12 mouse cellular contexts compared by ENCODE assay signal in the genomic region with DNA sequence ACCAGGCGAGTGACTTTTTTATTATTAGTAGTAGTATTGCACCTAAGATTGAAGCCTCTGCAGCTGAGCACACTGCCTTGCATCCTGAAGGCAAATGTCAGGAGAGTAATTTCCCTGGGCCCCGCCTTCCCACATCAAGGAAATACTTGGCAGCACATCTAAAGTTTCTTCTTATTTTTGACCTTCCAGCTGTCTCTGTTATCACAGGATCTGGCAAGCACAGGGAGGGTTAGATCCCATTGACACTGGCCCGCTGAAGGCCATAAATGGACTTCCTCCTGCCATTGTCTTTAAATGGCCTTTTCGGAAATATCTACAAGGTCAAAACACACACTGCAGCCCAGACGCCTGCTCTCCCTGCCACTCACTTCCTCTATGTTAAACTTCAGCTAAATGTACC.
DNase-seq lines count a peak whose midpoint lies in the region; ATAC-seq lines count a peak whose summit lies in the region.
"Had no signal": no experiment of that assay in that cellular context is flagged by ENCODE, and none has a peak within 500 bp of the region (broad histone marks: within the 10 kb centered on the region; RNA-seq: fewer than 3 reads in every experiment).

No protein-coding gene starts in this region.

- no peaks in the 10 kb centered on the region for H3K9me3 ChIP-seq in embryonic facial prominence, embryonic 14.5 days (ENCODE audit: control insufficient read depth, low read length)
- no peaks in the 10 kb centered on the region for H3K9me3 ChIP-seq in embryonic facial prominence, embryonic 10.5 days
- no peaks in the 10 kb centered on the region for H3K9me3 ChIP-seq in lung, embryonic 16.5 days (ENCODE audit: control insufficient read depth, low read length)
- H3K9me3 ChIP-seq in kidney, embryonic 14.5 days (ENCODE audit: control insufficient read depth, low read length), result no peaks in the 10 kb centered on the region
- H3K9me3 ChIP-seq: limb, embryonic 12.5 days had no signal

- no peak for ATAC-seq in embryonic facial prominence, embryonic 14.5 days (ENCODE audit: low read depth)
- peak; percentile 54 for ATAC-seq in lung, embryonic 16.5 days (ENCODE audit: low read depth)
- peak; percentile 54; the same call in 1 of the 2 replicates for ATAC-seq in kidney, embryonic 14.5 days (ENCODE audit: low FRiP score, low TSS enrichment)

- no peaks in the 10 kb centered on the region for H3K36me3 ChIP-seq in embryonic facial prominence, embryonic 14.5 days (ENCODE audit: control insufficient read depth, insufficient read depth, low read length)
- no peaks in the 10 kb centered on the region for H3K36me3 ChIP-seq in embryonic facial prominence, embryonic 10.5 days (replicated peaks)
- no peaks in the 10 kb centered on the region for H3K36me3 ChIP-seq in lung, embryonic 16.5 days (ENCODE audit: control insufficient read depth, insufficient read depth, low read length)
- H3K36me3 ChIP-seq in kidney, embryonic 14.5 days (ENCODE audit: control insufficient read depth, insufficient read depth, low read length), result no peaks in the 10 kb centered on the region
- H3K36me3 ChIP-seq: limb, embryonic 12.5 days had no signal

- H3K4me3 ChIP-seq in embryonic facial prominence, embryonic 14.5 days (ENCODE audit: low read depth, low read length), result no peak overlapping the region
- H3K4me3 ChIP-seq in embryonic facial prominence, embryonic 10.5 days, result no peak overlapping the region
- H3K4me3 ChIP-seq in lung, embryonic 16.5 days (ENCODE audit: low read length), result no peak overlapping the region
- H3K4me3 ChIP-seq in kidney, embryonic 14.5 days (ENCODE audit: low read length), result no peak overlapping the region
- H3K4me3 ChIP-seq: heart, adult 2 months; limb, embryonic 12.5 days had no signal

- no peak overlapping the region for H3K4me2 ChIP-seq in embryonic facial prominence, embryonic 14.5 days (ENCODE audit: low read depth, low read length)
- no peak overlapping the region for H3K4me2 ChIP-seq in lung, embryonic 16.5 days (ENCODE audit: low read depth, low read length)
- no peak overlapping the region for H3K4me2 ChIP-seq in kidney, embryonic 14.5 days (replicated peaks; ENCODE audit: low read depth, low read length)
- H3K4me2 ChIP-seq: limb, embryonic 12.5 days had no signal

- peak; percentile 74 for DNase-seq in embryonic facial prominence, embryonic 14.5 days (ENCODE audit: low spot score)
- no peak for DNase-seq in embryonic facial prominence, embryonic 10.5 days (ENCODE audit: low spot score)
- no peak for DNase-seq in lung, postnatal 25 days (ENCODE audit: low spot score)
- DNase-seq in lung, postnatal 36 days, result peak; percentile 9
- DNase-seq in layer of hippocampus, postnatal 10 days (ENCODE audit: low spot score in 2 of 2), result no peak
- DNase-seq in layer of hippocampus, adult 18-20 months (ENCODE audit: low spot score in 2 of 2), result no peak
- DNase-seq: cerebellum, postnatal 36 days; right cerebral cortex, postnatal 14 days had no signal

- H3K27me3 ChIP-seq in embryonic facial prominence, embryonic 14.5 days (replicated peaks; ENCODE audit: control insufficient read depth, insufficient read depth, low read length), result no peaks in the 10 kb centered on the region
- H3K27me3 ChIP-seq in embryonic facial prominence, embryonic 10.5 days (replicated peaks; ENCODE audit: low read depth, poor library complexity, severe bottlenecking), result peaks cover 4% of the 10 kb centered on the region
- H3K27me3 ChIP-seq in lung, embryonic 16.5 days (ENCODE audit: control insufficient read depth, insufficient read depth, low read depth, low read length), result no peaks in the 10 kb centered on the region
- H3K27me3 ChIP-seq in kidney, embryonic 14.5 days (ENCODE audit: control insufficient read depth, insufficient read depth, low read length), result no peaks in the 10 kb centered on the region

- H3K9ac ChIP-seq in embryonic facial prominence, embryonic 14.5 days (ENCODE audit: low read depth, low read length), result no peak overlapping the region
- H3K9ac ChIP-seq in lung, embryonic 16.5 days (ENCODE audit: low read length), result no peak overlapping the region
- no peak overlapping the region for H3K9ac ChIP-seq in kidney, embryonic 14.5 days (ENCODE audit: low read depth, low read length)
- H3K9ac ChIP-seq: limb, embryonic 12.5 days had no signal

- WGBS in embryonic facial prominence, embryonic 14.5 days, result 48% methylated on average over 5 of the region's 5 CpGs
- 63% methylated on average over 5 of the region's 5 CpGs for WGBS in embryonic facial prominence, embryonic 10.5 days
- WGBS in lung, embryonic 16.5 days, result 45% methylated on average over 5 of the region's 5 CpGs
- WGBS in kidney, embryonic 14.5 days, result 33% methylated on average over 5 of the region's 5 CpGs

- H3K27ac ChIP-seq in embryonic facial prominence, embryonic 14.5 days (replicated peaks; ENCODE audit: low read depth, low read length), result no peak overlapping the region
- H3K27ac ChIP-seq in embryonic facial prominence, embryonic 10.5 days (replicated peaks), result no peak overlapping the region
- H3K27ac ChIP-seq in lung, embryonic 16.5 days (ENCODE audit: low read length), result no peak overlapping the region
- no peak overlapping the region for H3K27ac ChIP-seq in kidney, embryonic 14.5 days (ENCODE audit: low read depth, low read length)
- H3K27ac ChIP-seq: heart, adult 2 months; limb, embryonic 12.5 days had no signal

- peaks cover 8% of the 10 kb centered on the region; the same call in 1 of the 2 replicates for H3K4me1 ChIP-seq in embryonic facial prominence, embryonic 14.5 days (ENCODE audit: control insufficient read depth, insufficient read depth, low read length)
- H3K4me1 ChIP-seq in embryonic facial prominence, embryonic 10.5 days, result peaks cover 17% of the 10 kb centered on the region
- peaks cover 2% of the 10 kb centered on the region; the same call in 1 of the 2 replicates for H3K4me1 ChIP-seq in lung, embryonic 16.5 days (replicated peaks; ENCODE audit: control insufficient read depth, insufficient read depth, low read length)
- H3K4me1 ChIP-seq in kidney, embryonic 14.5 days (ENCODE audit: control insufficient read depth, insufficient read depth, low read length), result peaks cover 11% of the 10 kb centered on the region; the same call in 1 of the 2 replicates
- H3K4me1 ChIP-seq: limb, embryonic 12.5 days had no signal

Comparison
In these comparisons a context has a peak if more than half of its experiments do, and no peak if none do; other contexts are left out.
1. DNase-seq: peak in embryonic facial prominence, embryonic 14.5 days (single experiment) and lung, postnatal 36 days (single experiment); none in embryonic facial prominence, embryonic 10.5 days (single experiment), lung, postnatal 25 days (single experiment), layer of hippocampus, postnatal 10 days (0 of 2) and layer of hippocampus, adult 18-20 months (0 of 2).